18 mouse cellular contexts compared by ENCODE assay signal in the genomic region with DNA sequence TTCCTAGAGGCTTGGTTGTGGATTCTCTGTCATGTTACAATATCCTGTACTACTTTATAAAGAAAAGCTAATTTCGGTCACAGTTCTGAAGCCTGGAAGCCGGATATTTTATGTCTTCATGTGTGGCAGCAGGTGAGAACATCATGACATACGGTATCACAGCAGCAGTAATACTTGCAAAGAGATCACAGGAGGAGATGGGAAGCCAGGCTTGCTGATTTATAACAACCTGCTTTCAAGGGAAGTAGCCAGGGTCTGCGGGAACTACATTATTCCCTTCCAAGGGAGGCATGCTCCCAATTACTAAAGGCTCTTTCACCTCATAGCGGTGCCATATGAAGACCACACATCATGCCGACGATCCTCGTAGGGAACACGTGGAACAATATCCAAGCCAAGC. TPM values are rescaled to one million over a fixed set of nuclear protein-coding genes. Genes with fewer than 3 reads are reported as not detected.
DNase-seq lines count a peak whose midpoint lies in the region; ATAC-seq and TF ChIP-seq lines count a peak whose summit lies in the region.
"Had no signal": no experiment of that assay in that cellular context is flagged by ENCODE, and none has a peak within 500 bp of the region (broad histone marks: within the 10 kb centered on the region; RNA-seq: fewer than 3 reads in every experiment).

No protein-coding gene starts in this region.

- TF ChIP-seq EP300 in liver, embryonic 14.5 days (IDR thresholded peaks at IDR 0.05; ENCODE audit: low read depth), result no peak

- ATAC-seq in heart, embryonic 13.5 days (ENCODE audit: extremely low read depth, insufficient number of reproducible peaks, low FRiP score, low TSS enrichment), result no peak
- ATAC-seq in heart, embryonic 11.5 days (replicated peaks; ENCODE audit: insufficient number of reproducible peaks, low FRiP score, low TSS enrichment), result no peak
- ATAC-seq in midbrain, postnatal 0 days (ENCODE audit: low FRiP score), result no peak
- ATAC-seq in midbrain, embryonic 14.5 days (ENCODE audit: low FRiP score, low TSS enrichment), result no peak
- ATAC-seq in liver, embryonic 14.5 days (ENCODE audit: insufficient read depth), result no peak
- ATAC-seq: midbrain, embryonic 13.5 days had no signal

- no peak overlapping the region for H3K4me2 ChIP-seq in heart, embryonic 13.5 days
- no peak overlapping the region for H3K4me2 ChIP-seq in heart, embryonic 11.5 days
- H3K4me2 ChIP-seq in midbrain, postnatal 0 days (ENCODE audit: low read depth, low read length, poor library complexity, severe bottlenecking), result no peak overlapping the region
- H3K4me2 ChIP-seq in midbrain, embryonic 14.5 days (ENCODE audit: low read length), result no peak overlapping the region
- H3K4me2 ChIP-seq in liver, embryonic 14.5 days (ENCODE audit: low read depth), result no peak overlapping the region
- H3K4me2 ChIP-seq: embryonic facial prominence, embryonic 12.5 days; heart, embryonic 12.5 days; lung, embryonic 15.5 days; midbrain, embryonic 13.5 days had no signal

- WGBS in heart, embryonic 13.5 days, result 92% methylated on average over 9 of the region's 9 CpGs
- 92% methylated on average over 9 of the region's 9 CpGs for WGBS in heart, embryonic 11.5 days (ENCODE audit: insufficient replicate concordance)
- 87% methylated on average over 9 of the region's 9 CpGs for WGBS in midbrain, postnatal 0 days
- 90% methylated on average over 9 of the region's 9 CpGs for WGBS in midbrain, embryonic 14.5 days
- whole genome bisulfite sequencing in liver, embryonic 14.5 days (ENCODE audit: insufficient replicate concordance), result 85% methylated on average over 9 of the region's 9 CpGs
- 97% methylated on average over 9 of the region's 9 CpGs for WGBS in thymus, adult 2 months

- no peaks in the 10 kb centered on the region for H3K27me3 ChIP-seq in heart, embryonic 13.5 days (replicated peaks)
- H3K27me3 ChIP-seq in heart, embryonic 11.5 days (ENCODE audit: control insufficient read depth, insufficient read depth, low read length), result no peaks in the 10 kb centered on the region
- H3K27me3 ChIP-seq in midbrain, postnatal 0 days (ENCODE audit: insufficient read depth, low read length), result no peaks in the 10 kb centered on the region
- H3K27me3 ChIP-seq in midbrain, embryonic 14.5 days (ENCODE audit: control insufficient read depth, insufficient read depth, low read length), result no peaks in the 10 kb centered on the region
- H3K27me3 ChIP-seq in liver, embryonic 14.5 days (ENCODE audit: control insufficient read depth, insufficient read depth, low read length), result no peaks in the 10 kb centered on the region
- H3K27me3 ChIP-seq in thymus, adult 2 months (ENCODE audit: control insufficient read depth, insufficient read depth, low read length), result no peaks in the 10 kb centered on the region
- H3K27me3 ChIP-seq: embryonic facial prominence, embryonic 12.5 days; heart, embryonic 12.5 days; lung, embryonic 15.5 days; megakaryocyte, embryonic 14.5 days; midbrain, embryonic 13.5 days had no signal

- no peak overlapping the region for H3K4me3 ChIP-seq in heart, embryonic 13.5 days
- H3K4me3 ChIP-seq in heart, embryonic 11.5 days (ENCODE audit: low read depth, low read length), result no peak overlapping the region
- H3K4me3 ChIP-seq in midbrain, postnatal 0 days (ENCODE audit: low read depth, low read length), result no peak overlapping the region
- H3K4me3 ChIP-seq in midbrain, embryonic 14.5 days (replicated peaks; ENCODE audit: low read depth, low read length), result no peak overlapping the region
- no peak overlapping the region for H3K4me3 ChIP-seq in liver, embryonic 14.5 days (ENCODE audit: insufficient read depth in 1 of 2, low read depth in 2 of 2, low read length in 2 of 2)
- H3K4me3 ChIP-seq in thymus, adult 2 months (ENCODE audit: control insufficient read depth, insufficient read depth, low read length), result no peak overlapping the region
- H3K4me3 ChIP-seq: embryonic facial prominence, embryonic 12.5 days; heart, embryonic 12.5 days; left cerebral cortex, adult 2 months; lung, embryonic 15.5 days; midbrain, embryonic 13.5 days had no signal

- H3K4me1 ChIP-seq in heart, embryonic 13.5 days, result peaks cover 19% of the 10 kb centered on the region
- peaks cover 12% of the 10 kb centered on the region for H3K4me1 ChIP-seq in heart, embryonic 11.5 days (ENCODE audit: control insufficient read depth, insufficient read depth, low read length)
- H3K4me1 ChIP-seq in midbrain, postnatal 0 days (ENCODE audit: insufficient read depth, low read length), result no peaks in the 10 kb centered on the region
- no peaks in the 10 kb centered on the region for H3K4me1 ChIP-seq in midbrain, embryonic 14.5 days (ENCODE audit: control insufficient read depth, insufficient read depth, low read length)
- H3K4me1 ChIP-seq in liver, embryonic 14.5 days (replicated peaks; ENCODE audit: control insufficient read depth in 2 of 2, insufficient read depth in 2 of 2, low read length in 1 of 2), result peaks cover 23 to 40% of the 10 kb centered on the region in 2 experiments
- H3K4me1 ChIP-seq in thymus, adult 2 months (replicated peaks; ENCODE audit: control insufficient read depth, insufficient read depth, low read length), result peaks cover 3% of the 10 kb centered on the region
- H3K4me1 ChIP-seq: midbrain, embryonic 13.5 days had no signal

- TF ChIP-seq CTCF in midbrain, postnatal 0 days (IDR thresholded peaks at IDR 0.05), result no peak
- TF ChIP-seq CTCF in liver, embryonic 14.5 days (IDR thresholded peaks at IDR 0.05; ENCODE audit: low read depth), result no peak
- no peak for TF ChIP-seq CTCF in thymus, adult 2 months (IDR thresholded peaks at IDR 0.05; ENCODE audit: borderline replicate concordance, control insufficient read depth, extremely low read depth, insufficient read depth, low read length, poor library complexity)

- TF ChIP-seq POLR2A in thymus, adult 2 months (IDR thresholded peaks at IDR 0.05; ENCODE audit: control insufficient read depth, extremely low read depth, insufficient read depth, low read length, poor library complexity), result no peak

- 0 out of 2 replicates have a peak overlapping the region, but pooled peaks have one; percentile 3 for H3K27ac ChIP-seq in heart, embryonic 13.5 days (replicated peaks)
- H3K27ac ChIP-seq in heart, embryonic 11.5 days (ENCODE audit: low read depth, low read length), result no peak overlapping the region
- no peak overlapping the region for H3K27ac ChIP-seq in midbrain, postnatal 0 days (ENCODE audit: low read depth, low read length)
- H3K27ac ChIP-seq in midbrain, embryonic 14.5 days (replicated peaks; ENCODE audit: low read depth, low read length), result no peak overlapping the region
- H3K27ac ChIP-seq in liver, embryonic 14.5 days, result peak overlapping the region; percentile 77
- H3K27ac ChIP-seq in thymus, adult 2 months (ENCODE audit: control insufficient read depth, insufficient read depth, low read length), result no peak overlapping the region
- H3K27ac ChIP-seq: embryonic facial prominence, embryonic 12.5 days; left cerebral cortex, adult 2 months; lung, embryonic 15.5 days; midbrain, embryonic 13.5 days had no signal

- H3K36me3 ChIP-seq in heart, embryonic 13.5 days, result no peaks in the 10 kb centered on the region
- no peaks in the 10 kb centered on the region for H3K36me3 ChIP-seq in heart, embryonic 11.5 days (ENCODE audit: control insufficient read depth, insufficient read depth, low read length)
- H3K36me3 ChIP-seq in midbrain, postnatal 0 days (ENCODE audit: insufficient read depth, low read length), result no peaks in the 10 kb centered on the region
- H3K36me3 ChIP-seq in midbrain, embryonic 14.5 days (ENCODE audit: control insufficient read depth, insufficient read depth, low read length), result no peaks in the 10 kb centered on the region
- H3K36me3 ChIP-seq in liver, embryonic 14.5 days (replicated peaks; ENCODE audit: control insufficient read depth, insufficient read depth, low read depth), result no peaks in the 10 kb centered on the region
- H3K36me3 ChIP-seq in thymus, adult 2 months (ENCODE audit: control insufficient read depth, insufficient read depth, low read length), result no peaks in the 10 kb centered on the region
- H3K36me3 ChIP-seq: embryonic facial prominence, embryonic 12.5 days; heart, embryonic 12.5 days; lung, embryonic 15.5 days; midbrain, embryonic 13.5 days had no signal

- H3K9ac ChIP-seq in heart, embryonic 13.5 days, result no peak overlapping the region
- no peak overlapping the region for H3K9ac ChIP-seq in heart, embryonic 11.5 days (ENCODE audit: low read depth, low read length)
- no peak overlapping the region for H3K9ac ChIP-seq in midbrain, postnatal 0 days (replicated peaks; ENCODE audit: low read length, poor library complexity, severe bottlenecking)
- H3K9ac ChIP-seq in midbrain, embryonic 14.5 days (replicated peaks; ENCODE audit: low read length), result no peak overlapping the region
- H3K9ac ChIP-seq in liver, embryonic 14.5 days (replicated peaks), result no peak overlapping the region
- H3K9ac ChIP-seq: embryonic facial prominence, embryonic 12.5 days; heart, embryonic 12.5 days; lung, embryonic 15.5 days; midbrain, embryonic 13.5 days had no signal

- no peaks in the 10 kb centered on the region for H3K9me3 ChIP-seq in heart, embryonic 13.5 days
- no peaks in the 10 kb centered on the region for H3K9me3 ChIP-seq in heart, embryonic 11.5 days (replicated peaks; ENCODE audit: control insufficient read depth, low read length)
- H3K9me3 ChIP-seq in midbrain, postnatal 0 days (ENCODE audit: low read length), result no peaks in the 10 kb centered on the region
- no peaks in the 10 kb centered on the region for H3K9me3 ChIP-seq in midbrain, embryonic 14.5 days (ENCODE audit: control insufficient read depth, low read length)
- H3K9me3 ChIP-seq in liver, embryonic 14.5 days (ENCODE audit: control insufficient read depth, low read length), result no peaks in the 10 kb centered on the region
- H3K9me3 ChIP-seq: embryonic facial prominence, embryonic 12.5 days; heart, embryonic 12.5 days; lung, embryonic 15.5 days; megakaryocyte, embryonic 14.5 days; midbrain, embryonic 13.5 days had no signal

- DNase-seq in midbrain, postnatal 0 days (ENCODE audit: low spot score), result peak; percentile 25
- DNase-seq in midbrain, embryonic 14.5 days, result no peak
- no peak for DNase-seq in liver, embryonic 14.5 days (ENCODE audit: low read depth in 3 of 3, low spot score in 3 of 3)
- DNase-seq in thymus, adult 2 months, result no peak
- no peak for DNase-seq in layer of hippocampus, postnatal 36 days
- DNase-seq: adrenal gland, postnatal 10 days; cerebellum, adult 9-11 months; kidney, adult 11 months; layer of hippocampus, adult 9-11 months; lung, postnatal 36 days had no signal

RNA-seq across cellular contexts. Expression of gene Gadd45a, which starts 48.9 kb away (rescaled TPM):
- 9.4 and 11.0 TPM in 2 replicates for polyA plus RNA-seq in heart, embryonic 13.5 days (2015; fragmentation: Nextera tagmentation; extraction: Ambion mirVana)
- polyA plus RNA-seq in heart, embryonic 11.5 days (2014; fragmentation: Nextera tagmentation; extraction: Ambion mirVana), result 9.8 and 12.5 TPM in 2 replicates
- 8.6 and 10.2 TPM in 2 replicates for total RNA-seq in midbrain, postnatal 0 days (2014; rRNA removed)
- 9.6 and 11.2 TPM in 2 replicates for polyA plus RNA-seq in midbrain, postnatal 0 days (2015; fragmentation: Nextera tagmentation; extraction: Ambion mirVana)
- polyA plus RNA-seq in midbrain, embryonic 14.5 days (2014; fragmentation: Nextera tagmentation; extraction: Ambion mirVana), result 13.7 and 18.6 TPM in 2 replicates
- 70.1 and 90.4 TPM in 2 replicates for polyA plus RNA-seq in liver, embryonic 14.5 days (2012; rRNA removed)
- 49.8 and 56.8 TPM in 2 replicates for polyA plus RNA-seq in liver, embryonic 14.5 days (2014; fragmentation: Nextera tagmentation; extraction: Ambion mirVana)
- polyA plus RNA-seq in thymus, adult 2 months (2012; rRNA removed), result 44.9 and 45.4 TPM in 2 replicates
- 10 to 100 TPM in 1 of 2 experiments, 1 to 10 TPM in 1; 8.1 to 11.7 TPM for total RNA-seq in layer of hippocampus, postnatal 36 days (2021)

Comparison
In these comparisons a context has a peak if more than half of its experiments do, and no peak if none do; other contexts are left out.
1. H3K27ac ChIP-seq: peak in heart, embryonic 13.5 days (single experiment) and liver, embryonic 14.5 days (single experiment); none in heart, embryonic 11.5 days (single experiment), midbrain, postnatal 0 days (single experiment), midbrain, embryonic 14.5 days (single experiment) and thymus, adult 2 months (single experiment).